Mouse (Mus musculus): ENCODE data around the gene Fam196a. TPM values are rescaled to one million over a fixed set of nuclear protein-coding genes. Genes with fewer than 3 reads are reported as not detected.
A peak's percentile ranks its signal among the peaks of the same experiment; 100 is the strongest.

Fam196a gene
- polyA plus RNA-seq (2014; fragmentation: Nextera tagmentation; extraction: Ambion mirVana), result 16.5 and 20.0 TPM in 2 replicates

DNA sequence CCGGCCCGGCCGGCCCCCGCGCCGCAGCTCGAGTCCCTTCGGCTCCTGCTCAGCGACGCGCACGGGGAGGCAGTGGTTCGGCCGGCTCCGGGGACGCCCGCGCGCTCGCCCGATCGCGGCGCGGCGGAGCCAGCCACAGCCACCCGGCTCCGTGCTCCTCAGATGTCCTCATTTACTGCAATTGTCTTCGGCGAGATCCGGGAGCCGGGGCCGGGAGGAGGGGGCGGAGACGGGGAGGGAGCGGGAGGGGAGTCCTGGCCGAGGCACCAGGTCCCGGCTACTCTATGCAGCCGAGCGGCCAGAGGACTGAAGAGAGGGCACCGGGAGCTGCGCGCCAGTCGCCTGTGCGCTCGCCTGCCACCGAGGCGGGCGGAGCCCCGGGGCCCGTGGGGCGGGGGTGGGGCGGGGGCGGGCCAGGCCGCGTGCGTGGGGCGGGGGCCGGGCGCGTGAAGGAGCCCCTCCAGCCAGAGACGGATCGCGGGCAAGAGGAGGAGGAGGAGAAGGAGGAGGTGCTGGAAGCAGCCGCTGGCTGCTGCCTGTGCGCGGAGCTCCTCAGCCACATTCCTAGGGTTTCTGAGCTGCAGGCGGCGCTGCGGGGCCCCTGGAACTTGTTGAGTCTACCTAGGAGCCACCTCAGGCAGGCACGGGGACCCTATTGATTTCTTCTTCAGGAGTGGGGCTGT, at the start of gene Fam196a:
Gene Fam196a (minus strand): TSS at position 504 of the 683 bp plus-strand sequence.
- Histone ChIP-seq H3K27ac (ENCODE audit: low read depth, low read length) (peak within 1 kb of the TSS; percentile 74), H3K27me3 (ENCODE audit: control insufficient read depth, insufficient read depth, low read length) (peaks cover 10% of the 10 kb centered on the region), H3K9ac (replicated peaks; ENCODE audit: low read depth, low read length) (peak within 1 kb of the TSS; percentile 75), H3K4me2 (ENCODE audit: low read depth, low read length) (peak within 1 kb of the TSS; percentile 87), H3K36me3 (ENCODE audit: control insufficient read depth, insufficient read depth, low read length) (no peaks in the 10 kb centered on the region), H3K4me3 (ENCODE audit: low read depth, low read length) (peak within 1 kb of the TSS; percentile 58), H3K9me3 (ENCODE audit: control insufficient read depth, low read length) (no peaks in the 10 kb centered on the region), H3K4me1 (ENCODE audit: control insufficient read depth, insufficient read depth, low read length) (peaks cover 12% of the 10 kb centered on the region; the same call in 1 of the 2 replicates)
- peak; percentile 90 for ATAC-seq (ENCODE audit: low read depth)
- WGBS, result under 1% methylated on average over 47 of the region's 71 CpGs

- Histone ChIP-seq H3K27ac (ENCODE audit: low read depth, low read length) (no peak overlapping the region), H3K9ac (replicated peaks; ENCODE audit: low read depth, low read length) (no peak overlapping the region)
- ATAC-seq (ENCODE audit: low read depth), result no peak
Observed at GRCm38 (mm10) chr7:134961608-134962007, 23.4 kb upstream of the Fam196a start.

GRCm38 (mm10) chr7:134960871-134961270, 22.6 kb upstream of the Fam196a start:
- Histone ChIP-seq H3K9ac (replicated peaks; ENCODE audit: low read depth, low read length) (no peak overlapping the region), H3K4me1 (ENCODE audit: control insufficient read depth, insufficient read depth, low read length) (no peaks in the 10 kb centered on the region), H3K27ac (ENCODE audit: low read depth, low read length) (no peak overlapping the region), H3K4me2 (ENCODE audit: low read depth, low read length) (no peak overlapping the region), H3K36me3 (ENCODE audit: control insufficient read depth, insufficient read depth, low read length) (no peaks in the 10 kb centered on the region), H3K27me3 (ENCODE audit: control insufficient read depth, insufficient read depth, low read length) (no peaks in the 10 kb centered on the region), H3K9me3 (ENCODE audit: control insufficient read depth, low read length) (no peaks in the 10 kb centered on the region), H3K4me3 (ENCODE audit: low read depth, low read length) (no peak overlapping the region)
- 58% methylated on average over 4 of the region's 4 CpGs for whole genome bisulfite sequencing
- no peak for ATAC-seq (ENCODE audit: low read depth)

More at GRCm38 (mm10) chr7:134961608-134962007, 23.4 kb upstream of the Fam196a start:
- Histone ChIP-seq H3K4me3 (ENCODE audit: low read depth, low read length) (no peak overlapping the region), H3K9me3 (ENCODE audit: control insufficient read depth, low read length) (no peaks in the 10 kb centered on the region), H3K4me1 (ENCODE audit: control insufficient read depth, insufficient read depth, low read length) (no peaks in the 10 kb centered on the region), H3K36me3 (ENCODE audit: control insufficient read depth, insufficient read depth, low read length) (no peaks in the 10 kb centered on the region), H3K4me2 (ENCODE audit: low read depth, low read length) (no peak overlapping the region), H3K27me3 (ENCODE audit: control insufficient read depth, insufficient read depth, low read length) (no peaks in the 10 kb centered on the region)
- WGBS, result 68% methylated on average over 2 of the region's 2 CpGs

DNA sequence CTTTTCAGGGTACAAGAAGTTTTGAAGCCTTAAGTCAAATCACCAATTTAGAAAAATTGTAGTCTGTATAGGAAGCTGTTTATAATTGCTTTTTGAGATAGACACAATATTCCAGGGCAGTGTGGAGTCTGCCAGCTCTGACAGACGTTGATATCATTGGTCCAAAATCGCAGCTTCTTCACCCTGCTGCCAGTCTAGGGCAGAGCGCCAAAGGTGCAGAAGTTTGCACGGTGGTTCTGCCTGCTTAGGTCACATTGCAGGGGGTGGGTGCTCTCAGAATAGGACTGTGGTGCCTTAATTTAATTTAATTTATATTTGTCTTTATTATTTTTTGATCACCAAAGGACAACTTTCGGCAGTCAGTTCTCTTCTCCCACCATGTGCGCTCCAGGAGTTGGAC, 20.9 kb upstream of the Fam196a start:
- 92% methylated on average over 6 of the region's 6 CpGs for WGBS
- Histone ChIP-seq H3K4me3 (ENCODE audit: low read depth, low read length) (no peak overlapping the region), H3K4me2 (ENCODE audit: low read depth, low read length) (no peak overlapping the region), H3K9ac (replicated peaks; ENCODE audit: low read depth, low read length) (no peak overlapping the region), H3K4me1 (ENCODE audit: control insufficient read depth, insufficient read depth, low read length) (no peaks in the 10 kb centered on the region), H3K9me3 (ENCODE audit: control insufficient read depth, low read length) (no peaks in the 10 kb centered on the region), H3K36me3 (ENCODE audit: control insufficient read depth, insufficient read depth, low read length) (no peaks in the 10 kb centered on the region), H3K27me3 (ENCODE audit: control insufficient read depth, insufficient read depth, low read length) (no peaks in the 10 kb centered on the region), H3K27ac (ENCODE audit: low read depth, low read length) (no peak overlapping the region)
- no peak for ATAC-seq (ENCODE audit: low read depth)

- H3K4me3 ChIP-seq (ENCODE audit: low read depth, low read length), result no peak overlapping the region
- no peaks in the 10 kb centered on the region for H3K27me3 ChIP-seq (ENCODE audit: control insufficient read depth, insufficient read depth, low read length)
- no peak overlapping the region for H3K9ac ChIP-seq (replicated peaks; ENCODE audit: low read depth, low read length)
- no peaks in the 10 kb centered on the region for H3K4me1 ChIP-seq (ENCODE audit: control insufficient read depth, insufficient read depth, low read length)
- 80% methylated on average over 7 of the region's 7 CpGs for WGBS
- no peaks in the 10 kb centered on the region for H3K36me3 ChIP-seq (ENCODE audit: control insufficient read depth, insufficient read depth, low read length)
- H3K9me3 ChIP-seq (ENCODE audit: control insufficient read depth, low read length), result no peaks in the 10 kb centered on the region
- no peak overlapping the region for H3K4me2 ChIP-seq (ENCODE audit: low read depth, low read length)
- no peak for ATAC-seq (ENCODE audit: low read depth)
- no peak overlapping the region for H3K27ac ChIP-seq (ENCODE audit: low read depth, low read length)
Observed at GRCm38 (mm10) chr7:134945925-134946716, 7.9 kb upstream of the Fam196a start.

- ATAC-seq (ENCODE audit: low read depth), result no peak
- no peaks in the 10 kb centered on the region for H3K36me3 ChIP-seq (ENCODE audit: control insufficient read depth, insufficient read depth, low read length)
- H3K4me2 ChIP-seq (ENCODE audit: low read depth, low read length), result no peak overlapping the region
- H3K4me1 ChIP-seq (ENCODE audit: control insufficient read depth, insufficient read depth, low read length), result no peaks in the 10 kb centered on the region
- no peaks in the 10 kb centered on the region for H3K27me3 ChIP-seq (ENCODE audit: control insufficient read depth, insufficient read depth, low read length)
- no peak overlapping the region for H3K27ac ChIP-seq (ENCODE audit: low read depth, low read length)
- no peak overlapping the region for H3K4me3 ChIP-seq (ENCODE audit: low read depth, low read length)
- no peaks in the 10 kb centered on the region for H3K9me3 ChIP-seq (ENCODE audit: control insufficient read depth, low read length)
- whole genome bisulfite sequencing, result 75% methylated on average over 7 of the region's 7 CpGs
- no peak overlapping the region for H3K9ac ChIP-seq (replicated peaks; ENCODE audit: low read depth, low read length)
Observed at GRCm38 (mm10) chr7:134943701-134944100, 5.5 kb upstream of the Fam196a start.

- WGBS, result 67% methylated on average over 6 of the region's 6 CpGs
- no peak overlapping the region for H3K27ac ChIP-seq (ENCODE audit: low read depth, low read length)
- no peak overlapping the region for H3K4me2 ChIP-seq (ENCODE audit: low read depth, low read length)
- 0 out of 2 replicates have a peak, but pooled peaks cover 3% of the 10 kb centered on the region for H3K4me1 ChIP-seq (ENCODE audit: control insufficient read depth, insufficient read depth, low read length)
- H3K36me3 ChIP-seq (ENCODE audit: control insufficient read depth, insufficient read depth, low read length), result no peaks in the 10 kb centered on the region
- H3K27me3 ChIP-seq (ENCODE audit: control insufficient read depth, insufficient read depth, low read length), result no peaks in the 10 kb centered on the region
- no peak for ATAC-seq (ENCODE audit: low read depth)
- H3K9ac ChIP-seq (replicated peaks; ENCODE audit: low read depth, low read length), result no peak overlapping the region
- H3K9me3 ChIP-seq (ENCODE audit: control insufficient read depth, low read length), result no peaks in the 10 kb centered on the region
- H3K4me3 ChIP-seq (ENCODE audit: low read depth, low read length), result no peak overlapping the region
Observed at GRCm38 (mm10) chr7:134943063-134943462, 4.8 kb upstream of the Fam196a start.

DNA sequence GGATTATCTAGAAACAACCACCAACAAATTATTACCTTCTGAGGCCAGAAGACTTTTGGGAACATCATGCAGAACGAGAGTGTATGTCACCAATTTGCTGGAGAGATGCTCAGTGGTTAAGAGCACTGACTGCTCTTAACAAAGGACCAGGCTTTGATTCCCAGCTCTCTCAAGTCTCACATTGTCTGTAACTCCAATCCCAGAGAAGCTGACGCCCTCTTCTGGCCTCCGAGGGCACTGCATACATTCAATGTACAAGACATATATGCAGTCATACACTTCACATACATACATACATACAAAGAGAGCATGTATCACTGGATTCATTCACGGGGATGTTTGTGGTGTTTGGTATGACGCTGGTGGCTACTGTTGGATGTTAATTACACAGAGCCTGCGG, 3.7 kb upstream of the Fam196a start:
- Histone ChIP-seq H3K9me3 (ENCODE audit: control insufficient read depth, low read length) (no peaks in the 10 kb centered on the region), H3K27me3 (ENCODE audit: control insufficient read depth, insufficient read depth, low read length) (peaks cover 7% of the 10 kb centered on the region), H3K36me3 (ENCODE audit: control insufficient read depth, insufficient read depth, low read length) (no peaks in the 10 kb centered on the region), H3K4me3 (ENCODE audit: low read depth, low read length) (no peak overlapping the region), H3K27ac (ENCODE audit: low read depth, low read length) (no peak overlapping the region), H3K9ac (replicated peaks; ENCODE audit: low read depth, low read length) (no peak overlapping the region), H3K4me1 (ENCODE audit: control insufficient read depth, insufficient read depth, low read length) (peaks cover 12% of the 10 kb centered on the region; the same call in 1 of the 2 replicates), H3K4me2 (ENCODE audit: low read depth, low read length) (no peak overlapping the region)
- WGBS, result 94% methylated on average over 6 of the region's 6 CpGs
- ATAC-seq (ENCODE audit: low read depth), result no peak

DNA sequence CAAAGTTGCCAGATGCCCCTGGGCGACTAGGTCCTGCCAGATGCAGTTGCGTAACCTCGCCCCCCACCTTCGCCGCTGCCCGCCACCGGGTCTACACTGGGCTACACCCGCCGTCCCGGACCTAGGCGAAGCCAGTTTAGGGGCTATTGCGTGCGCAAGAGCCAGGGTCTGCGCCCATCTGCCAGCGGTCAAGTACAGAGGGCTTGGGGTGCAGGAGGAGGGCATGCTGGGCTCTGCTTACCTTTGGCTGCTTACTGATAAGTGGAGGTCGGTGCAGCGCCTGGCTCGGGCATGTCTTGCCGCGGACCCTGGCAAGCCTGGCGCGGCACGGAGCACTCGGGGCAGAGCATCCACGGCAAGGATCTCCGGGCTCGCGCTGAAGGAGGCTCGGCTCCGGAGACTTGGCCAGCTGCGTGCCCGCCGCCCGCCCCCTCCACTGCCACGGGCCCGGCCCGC, 731 bp downstream of the Fam196a start:
- Histone ChIP-seq H3K4me3 (ENCODE audit: low read depth, low read length) (peak overlapping the region; percentile 58), H3K27me3 (ENCODE audit: control insufficient read depth, insufficient read depth, low read length) (peaks cover 10% of the 10 kb centered on the region), H3K27ac (ENCODE audit: low read depth, low read length) (peak overlapping the region; percentile 74), H3K9ac (replicated peaks; ENCODE audit: low read depth, low read length) (peak overlapping the region; percentile 75), H3K36me3 (ENCODE audit: control insufficient read depth, insufficient read depth, low read length) (no peaks in the 10 kb centered on the region), H3K9me3 (ENCODE audit: control insufficient read depth, low read length) (no peaks in the 10 kb centered on the region), H3K4me1 (ENCODE audit: control insufficient read depth, insufficient read depth, low read length) (peaks cover 12% of the 10 kb centered on the region; the same call in 1 of the 2 replicates), H3K4me2 (ENCODE audit: low read depth, low read length) (peak overlapping the region; percentile 87)
- WGBS, result 1% methylated on average over 33 of the region's 37 CpGs
- peak; percentile 67 for ATAC-seq (ENCODE audit: low read depth)

Measured in neural tube, embryonic 14.5 days (tissue).